Mouse (Mus musculus): ENCODE results near the gene Prkar1b. TPM values are rescaled to one million over a fixed set of nuclear protein-coding genes. Genes with fewer than 3 reads are reported as not detected.
A peak's percentile ranks its signal among the peaks of the same experiment; 100 is the strongest.

Gene Prkar1b
- polyA plus RNA-seq, 1 experiment from 2014 or later = 25.4 TPM

DNA sequence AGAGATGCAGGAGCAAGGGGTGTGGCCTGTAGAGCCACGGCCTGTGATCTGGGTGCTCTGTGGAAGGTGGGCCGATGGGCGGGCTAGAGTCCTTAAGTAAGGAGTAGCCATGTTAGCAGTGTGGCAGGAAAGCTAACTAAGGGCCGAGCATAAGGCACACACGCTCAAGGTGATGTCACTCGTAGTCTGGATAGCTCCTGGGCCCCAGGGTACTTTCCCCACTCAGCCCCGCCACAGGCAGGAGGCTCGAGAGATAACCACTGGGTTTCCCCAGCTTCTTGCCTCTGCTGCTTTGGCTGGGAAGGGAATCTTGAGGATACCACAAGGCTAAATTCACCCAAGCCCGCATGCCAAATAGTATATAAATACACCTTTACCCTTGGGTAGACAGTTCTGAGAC lies 178.4 kb downstream of the Prkar1b start:
- Histone ChIP-seq H3K27me3 (no peaks in the 10 kb centered on the region), H3K4me2 (replicated peaks) (no peak overlapping the region), H3K36me3 (peaks cover 6% of the 10 kb centered on the region; the same call in 1 of the 2 replicates), H3K4me1 (peaks cover 22% of the 10 kb centered on the region), H3K27ac (no peak overlapping the region), H3K9me3 (no peaks in the 10 kb centered on the region), H3K4me3 (no peak overlapping the region), H3K9ac (no peak overlapping the region)
- whole genome bisulfite sequencing = 79% methylated on average over 9 of the region's 9 CpGs
- no peak for ATAC-seq (ENCODE audit: low FRiP score, low read depth)

GRCm38 (mm10) chr5:138970056-138970490 lies 179.7 kb downstream of the Prkar1b start:
- H3K9ac ChIP-seq = no peak overlapping the region
- H3K9me3 ChIP-seq = no peaks in the 10 kb centered on the region
- H3K4me1 ChIP-seq = peaks cover 34% of the 10 kb centered on the region
- H3K4me3 ChIP-seq = no peak overlapping the region
- H3K27ac ChIP-seq = peak overlapping the region; percentile 58; the same call in 1 of the 2 replicates
- H3K4me2 ChIP-seq (replicated peaks) = 0 out of 2 replicates have a peak overlapping the region, but pooled peaks have one; percentile 7
- H3K27me3 ChIP-seq = no peaks in the 10 kb centered on the region
- ATAC-seq (ENCODE audit: low FRiP score, low read depth) = 0 out of 2 replicates have a peak, but pooled peaks have one; percentile 10
- 45% methylated on average over 7 of the region's 7 CpGs for WGBS
- H3K36me3 ChIP-seq = no peaks in the 10 kb centered on the region

Other genes starting within 250 kb of the Prkar1b start
- gene Pdgfa, start 152.6 kb downstream of the Prkar1b start, polyA plus RNA-seq (2015; fragmentation: Nextera tagmentation; extraction: Ambion mirVana) = 47.4 and 52.1 TPM in 2 replicates
- 4.4 and 4.7 TPM in 2 replicates for gene Dnaaf5, start 222 bp upstream of the Prkar1b start, polyA plus RNA-seq (2015; fragmentation: Nextera tagmentation; extraction: Ambion mirVana)
- gene Sun1, start 50.6 kb upstream of the Prkar1b start, polyA plus RNA-seq (2015; fragmentation: Nextera tagmentation; extraction: Ambion mirVana) = 48.7 and 51.1 TPM in 2 replicates
- gene Get4, start 102.3 kb upstream of the Prkar1b start, polyA plus RNA-seq (2015; fragmentation: Nextera tagmentation; extraction: Ambion mirVana) = 155 and 165 TPM in 2 replicates
- 0.94 and 1.2 TPM in 2 replicates for gene Adap1, start 175.6 kb upstream of the Prkar1b start, polyA plus RNA-seq (2015; fragmentation: Nextera tagmentation; extraction: Ambion mirVana)
- 98.3 and 109 TPM in 2 replicates for gene Cox19, start 201.4 kb upstream of the Prkar1b start, polyA plus RNA-seq (2015; fragmentation: Nextera tagmentation; extraction: Ambion mirVana)
- gene Cyp2w1, start 202.6 kb upstream of the Prkar1b start, polyA plus RNA-seq (2015; fragmentation: Nextera tagmentation; extraction: Ambion mirVana) = 2.8 and 4.5 TPM in 2 replicates
- 1.4 and 1.9 TPM in 2 replicates for gene Gpr146, start 227.7 kb upstream of the Prkar1b start, polyA plus RNA-seq (2015; fragmentation: Nextera tagmentation; extraction: Ambion mirVana)

Data from limb, embryonic 13.5 days (tissue).